Mouse (Mus musculus) MEL (cell line): ENCODE data around the gene Prep.

Experiments
- CTCF ChIP-seq, 3 experiments: IDR thresholded peaks in 2 of 3; conservative IDR thresholded peaks in 1 of 3; 2 replicates each; pipeline ENCODE4 v1.5.1; 2011 to 2012; ENCODE audit warnings: low read length in 3 of 3, low read depth in 2 of 3, mild to moderate bottlenecking in 2 of 3, improper control_type of control experiment in 1 of 3, inconsistent platforms in 1 of 3, mixed read lengths in 1 of 3, moderate library complexity in 1 of 3; ENCODE audit not compliant: control insufficient read depth in 1 of 3, insufficient read depth in 1 of 3, poor library complexity in 1 of 3, severe bottlenecking in 1 of 3
- MAX ChIP-seq: IDR thresholded peaks from 2 replicates; pipeline ENCODE4 v1.6.1; 2011; ENCODE audit warnings: low read length, improper control_type of control experiment
- TBP ChIP-seq: IDR thresholded peaks from 2 replicates; pipeline ENCODE4 v1.8.0; 2011; ENCODE audit warnings: low read depth, low read length, improper control_type of control experiment
- ZNF384 ChIP-seq: IDR thresholded peaks from 2 replicates; pipeline ENCODE4 v1.6.1; 2012; ENCODE audit warnings: low read depth, mild to moderate bottlenecking, inconsistent platforms, low read length, improper control_type of control experiment

- TF ChIP-seq MAX: no peak
- TF ChIP-seq CTCF (IDR thresholded peaks at IDR 0.05 in 2 of 3, conservative IDR thresholded peaks at IDR 0.05 in 1 of 3; ENCODE audit: control insufficient read depth in 1 of 3, insufficient read depth in 1 of 3, low read depth in 2 of 3, low read length in 3 of 3, poor library complexity in 1 of 3, severe bottlenecking in 1 of 3): no peak
- no peak for TF ChIP-seq ZNF384
- no peak for TF ChIP-seq TBP
Observed at GRCm38 (mm10) chr10:45139910-45140309, 72.9 kb downstream of the Prep start.
